Mouse (Mus musculus) midbrain, embryonic 11.5 days (tissue): ENCODE results near the gene Sult1a1. TPM values are rescaled to one million over a fixed set of nuclear protein-coding genes. Genes with fewer than 3 reads are reported as not detected.

Source experiments
- ATAC-seq: fragments of 200-750 bp; cut with Nextera tagmentation; 2 replicates; pipeline ENCODE4 v1.8.0; 2017; ENCODE audit warnings: moderate TSS enrichment, moderate library complexity; ENCODE audit not compliant: low FRiP score
- DNase-seq: peaks from one replicate; pipeline ENCODE4 v3.0.0; 2015; ENCODE audit warnings: low spot score; ENCODE audit errors: missing footprints
- H3K27ac ChIP-seq: fragments of 300-500 bp; sonication (generic); 2 replicates; pipeline ENCODE4 v1.5.1; 2014; ENCODE audit warnings: low read depth, low read length
- H3K27me3 ChIP-seq: fragments of 300-500 bp; sonication (generic); 2 replicates; pipeline ENCODE4 v1.6.1; 2014; ENCODE audit warnings: mild to moderate bottlenecking, low read length, moderate library complexity, mixed read lengths; ENCODE audit not compliant: control insufficient read depth, insufficient read depth
- H3K36me3 ChIP-seq: fragments of 300-500 bp; sonication (generic); 2 replicates; pipeline ENCODE4 v1.6.1; 2014; ENCODE audit warnings: mild to moderate bottlenecking, low read length, moderate library complexity, mixed read lengths; ENCODE audit not compliant: control insufficient read depth, insufficient read depth
- H3K4me1 ChIP-seq: fragments of 300-500 bp; sonication (generic); 2 replicates; pipeline ENCODE4 v1.6.1; 2014; ENCODE audit warnings: low read length; ENCODE audit not compliant: control insufficient read depth, insufficient read depth
- H3K4me2 ChIP-seq: fragments of 300-500 bp; sonication (generic); 2 replicates; pipeline ENCODE4 v1.6.1; 2014; ENCODE audit warnings: mild to moderate bottlenecking, moderate library complexity
- H3K4me3 ChIP-seq: fragments of 300-500 bp; sonication (generic); 2 replicates; pipeline ENCODE4 v1.5.1; 2014; ENCODE audit warnings: low read depth, low read length
- H3K9ac ChIP-seq: fragments of 300-500 bp; sonication (generic); 2 replicates; pipeline ENCODE4 v1.6.1; 2014; ENCODE audit warnings: low read length
- H3K9me3 ChIP-seq: fragments of 300-500 bp; sonication (generic); 2 replicates; pipeline ENCODE4 v1.6.1; 2016; ENCODE audit warnings: low read length; ENCODE audit not compliant: control insufficient read depth
- WGBS: fragments of 180-500 bp; shearing (Covaris S2); extraction: QIAGEN DNeasy Blood & Tissue Kit; methylation state at CpG from one replicate; pipeline ENCODE4 v1.1.7; 2014; 5-methylcytosine and 5-hydroxymethylcytosine counted together
- polyA plus RNA-seq: library from polyadenylated mRNA; unstranded; fragments of >200 nt; fragmentation: Nextera tagmentation; extraction: Ambion mirVana; gene quantifications from 2 replicates; pipeline ENCODE4 v1.2.1, GENCODE M21; 2014

The Sult1a1 gene
- polyA plus RNA-seq, 1 experiment from 2014 or later = 0.10 TPM

- Histone ChIP-seq H3K4me3 (no peak overlapping the region), H3K9ac (no peak overlapping the region), H3K27me3 (no peaks in the 10 kb centered on the region), H3K4me1 (0 out of 2 replicates have a peak, but pooled peaks cover 2% of the 10 kb centered on the region), H3K9me3 (no peaks in the 10 kb centered on the region), H3K36me3 (no peaks in the 10 kb centered on the region), H3K27ac (no peak overlapping the region), H3K4me2 (no peak overlapping the region)
- 88% methylated on average over 3 of the region's 3 CpGs for WGBS
- DNase-seq (no peak), ATAC-seq (no peak)
Measured at GRCm38 (mm10) chr7:126625807-126626600, 50.2 kb downstream of the Sult1a1 start.

GRCm38 (mm10) chr7:126625369-126625768, 50.9 kb downstream of the Sult1a1 start:
- Histone ChIP-seq H3K36me3 (no peaks in the 10 kb centered on the region), H3K27ac (no peak overlapping the region), H3K27me3 (no peaks in the 10 kb centered on the region), H3K4me1 (0 out of 2 replicates have a peak, but pooled peaks cover 2% of the 10 kb centered on the region), H3K4me2 (no peak overlapping the region), H3K9me3 (no peaks in the 10 kb centered on the region), H3K4me3 (no peak overlapping the region), H3K9ac (no peak overlapping the region)
- 66% methylated on average over 6 of the region's 6 CpGs for WGBS
- ATAC-seq (no peak), DNase-seq (no peak)

GRCm38 (mm10) chr7:126624774-126625173, 51.5 kb downstream of the Sult1a1 start:
- Histone ChIP-seq H3K4me3 (no peak overlapping the region), H3K27ac (no peak overlapping the region), H3K36me3 (no peaks in the 10 kb centered on the region), H3K9ac (no peak overlapping the region), H3K4me1 (no peaks in the 10 kb centered on the region), H3K9me3 (no peaks in the 10 kb centered on the region), H3K27me3 (no peaks in the 10 kb centered on the region), H3K4me2 (no peak overlapping the region)
- ATAC-seq = no peak
- DNase-seq = no peak
- 71% methylated on average over 16 of the region's 16 CpGs for WGBS

GRCm38 (mm10) chr7:126623381-126623780, 52.9 kb downstream of the Sult1a1 start:
- Histone ChIP-seq H3K4me2 (no peak overlapping the region), H3K36me3 (no peaks in the 10 kb centered on the region), H3K4me1 (no peaks in the 10 kb centered on the region), H3K9ac (no peak overlapping the region), H3K27ac (no peak overlapping the region), H3K27me3 (no peaks in the 10 kb centered on the region), H3K9me3 (no peaks in the 10 kb centered on the region), H3K4me3 (no peak overlapping the region)
- no peak for DNase-seq
- 92% methylated on average over 1 of the region's 1 CpGs for WGBS
- no peak for ATAC-seq

Other genes with a start within 250 kb of the Sult1a1 start
- gene Rabep2, start 247.7 kb downstream of the Sult1a1 start, polyA plus RNA-seq = 17.9 and 18.0 TPM in 2 replicates
- gene Atp2a1, start 213.3 kb downstream of the Sult1a1 start, polyA plus RNA-seq = 0.29 and 0.38 TPM in 2 replicates
- gene Sh2b1, start 201.0 kb downstream of the Sult1a1 start, polyA plus RNA-seq = 38.1 and 44.6 TPM in 2 replicates
- gene Tufm, start 189.1 kb downstream of the Sult1a1 start, polyA plus RNA-seq = 133 and 146 TPM in 2 replicates
- 52.7 and 58.6 TPM in 2 replicates for gene Atxn2l, start 173.0 kb downstream of the Sult1a1 start, polyA plus RNA-seq
- 189 and 198 TPM in 2 replicates for gene Eif3c, start 110.0 kb downstream of the Sult1a1 start, polyA plus RNA-seq
- gene Apobr, start 91.5 kb downstream of the Sult1a1 start, polyA plus RNA-seq = 0.46 and 0.57 TPM in 2 replicates
- gene Cln3, start 90.6 kb downstream of the Sult1a1 start, polyA plus RNA-seq = 22.4 and 23.4 TPM in 2 replicates
- not detected in 2 replicates for gene Il27, start 81.5 kb downstream of the Sult1a1 start, polyA plus RNA-seq
- gene Nupr1, start 45.6 kb downstream of the Sult1a1 start, polyA plus RNA-seq = 2.8 and 3.4 TPM in 2 replicates
- gene Sgf29, start 27.1 kb downstream of the Sult1a1 start, polyA plus RNA-seq = 44.4 and 49.4 TPM in 2 replicates
- 158 and 180 TPM in 2 replicates for gene Bola2, start 19.0 kb upstream of the Sult1a1 start, polyA plus RNA-seq
- 10.2 and 10.3 TPM in 2 replicates for gene Slx1b, start 19.4 kb upstream of the Sult1a1 start, polyA plus RNA-seq
- 46.2 TPM in 2 replicates for gene Coro1a, start 31.4 kb upstream of the Sult1a1 start, polyA plus RNA-seq
- gene Mapk3, start 83.2 kb upstream of the Sult1a1 start, polyA plus RNA-seq = 41.0 and 45.2 TPM in 2 replicates
- gene Gdpd3, start 89.9 kb upstream of the Sult1a1 start, polyA plus RNA-seq = 0.57 and 0.86 TPM in 2 replicates
- 87.8 and 91.5 TPM in 2 replicates for gene Ypel3, start 100.5 kb upstream of the Sult1a1 start, polyA plus RNA-seq
- gene Tbx6, start 105.1 kb upstream of the Sult1a1 start, polyA plus RNA-seq = 0.20 and 0.43 TPM in 2 replicates
- 335 and 336 TPM in 2 replicates for gene Ppp4c, start 116.1 kb upstream of the Sult1a1 start, polyA plus RNA-seq
- gene Fam57b, start 121.2 kb upstream of the Sult1a1 start, polyA plus RNA-seq = 10.5 and 11.1 TPM in 2 replicates
- not detected in 2 replicates for gene 4930451I11Rik, start 155.2 kb upstream of the Sult1a1 start, polyA plus RNA-seq
- gene Doc2a, start 171.0 kb upstream of the Sult1a1 start, polyA plus RNA-seq = 4.1 and 4.8 TPM in 2 replicates
- gene Hirip3, start 185.5 kb upstream of the Sult1a1 start, polyA plus RNA-seq = 23.8 and 28.4 TPM in 2 replicates
- gene Ino80e, start 185.9 kb upstream of the Sult1a1 start, polyA plus RNA-seq = 92.6 and 99.7 TPM in 2 replicates
- 25.7 and 27.2 TPM in 2 replicates for gene Taok2, start 208.3 kb upstream of the Sult1a1 start, polyA plus RNA-seq
- gene Tmem219, start 246.5 kb upstream of the Sult1a1 start, polyA plus RNA-seq = 25.6 and 26.5 TPM in 2 replicates